Mouse (Mus musculus): Measurements from ENCODE around the gene Syt12. TPM values are rescaled to one million over a fixed set of nuclear protein-coding genes. Genes with fewer than 3 reads are reported as not detected.

Syt12 gene
- polyA plus RNA-seq, 1 experiment from 2014 or later = 0.19 TPM

- Histone ChIP-seq H3K36me3 (replicated peaks; ENCODE audit: insufficient read depth, low read length) (peaks cover 4% of the 10 kb centered on the region; the same call in 1 of the 2 replicates), H3K27ac (ENCODE audit: low read depth) (peak within 1 kb of the TSS; percentile 96), H3K4me1 (ENCODE audit: insufficient read depth) (peaks cover 19% of the 10 kb centered on the region), H3K4me3 (ENCODE audit: low read depth, low read length) (peak within 1 kb of the TSS; percentile 100), H3K27me3 (ENCODE audit: insufficient read depth, low read length) (no peaks in the 10 kb centered on the region), H3K9ac (replicated peaks) (peak within 1 kb of the TSS; percentile 78), H3K9me3 (ENCODE audit: low read length) (no peaks in the 10 kb centered on the region), H3K4me2 (ENCODE audit: low read depth, low read length) (peak within 1 kb of the TSS; percentile 100)
- peak; percentile 24 for ATAC-seq
- peak; percentile 67 for DNase-seq
- no peak for TF ChIP-seq CTCF (IDR thresholded peaks at IDR 0.05; ENCODE audit: low read depth)
- TF ChIP-seq EP300 (IDR thresholded peaks at IDR 0.05; ENCODE audit: low read depth) = no peak
- WGBS (ENCODE audit: insufficient replicate concordance) = 2% methylated on average over 53 of the region's 82 CpGs
Observed at GRCm38 (mm10) chr19:4397798-4398629, 79.2 kb downstream of the Syt12 start, which contains the start of gene Kdm2a. TSS of gene Kdm2a (minus strand) at chr19:4398285.

DNA sequence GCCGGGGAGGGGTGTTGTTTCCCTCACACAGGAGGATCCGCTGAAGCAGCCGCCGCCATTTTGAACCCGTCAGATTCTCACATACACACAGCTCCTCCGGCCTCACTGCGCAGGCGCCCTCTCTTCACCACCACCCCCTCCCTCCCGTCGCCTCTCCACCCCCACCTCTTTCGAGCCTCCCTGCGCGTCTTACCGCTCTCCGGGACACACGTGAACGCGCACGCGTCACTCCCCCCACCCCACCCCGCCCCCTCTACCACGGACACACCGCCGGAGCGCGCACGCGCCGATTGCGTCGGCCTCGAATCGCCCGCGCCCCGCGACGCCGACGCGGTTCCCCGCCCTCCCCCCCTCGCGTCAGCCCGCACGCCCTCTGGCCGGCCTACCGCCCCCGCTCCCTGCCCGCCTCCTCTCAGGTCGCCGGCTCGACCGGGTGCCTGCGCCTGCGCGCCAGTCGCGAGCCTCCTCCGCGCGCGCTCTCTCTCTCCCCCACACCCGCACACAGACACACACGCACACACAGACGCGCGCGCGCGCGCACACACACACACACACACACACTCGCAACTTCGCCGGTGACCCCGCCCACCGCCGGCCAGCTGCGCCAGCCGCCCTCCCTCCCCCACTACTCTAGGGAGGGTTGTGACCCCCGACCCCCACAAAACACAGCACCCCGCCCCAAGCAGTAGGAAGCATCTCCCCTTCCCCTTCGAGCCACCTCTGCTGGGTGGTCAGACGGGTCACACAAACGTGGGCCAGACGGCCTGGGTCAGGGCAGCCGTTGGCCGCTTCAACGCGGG is 80.0 kb downstream of the Syt12 start:
- Histone ChIP-seq H3K9ac (replicated peaks) (peak overlapping the region; percentile 99), H3K4me1 (ENCODE audit: insufficient read depth) (peaks cover 21% of the 10 kb centered on the region), H3K9me3 (ENCODE audit: low read length) (no peaks in the 10 kb centered on the region), H3K27me3 (ENCODE audit: insufficient read depth, low read length) (no peaks in the 10 kb centered on the region), H3K4me3 (ENCODE audit: low read depth, low read length) (peak overlapping the region; percentile 100), H3K4me2 (ENCODE audit: low read depth, low read length) (peak overlapping the region; percentile 100), H3K36me3 (replicated peaks; ENCODE audit: insufficient read depth, low read length) (peaks cover 8% of the 10 kb centered on the region), H3K27ac (ENCODE audit: low read depth) (peak overlapping the region; percentile 96)
- DNase-seq = peak; percentile 99
- 3% methylated on average over 43 of the region's 90 CpGs for WGBS (ENCODE audit: insufficient replicate concordance)
- TF ChIP-seq CTCF (IDR thresholded peaks at IDR 0.05; ENCODE audit: low read depth) (no peak), EP300 (IDR thresholded peaks at IDR 0.05; ENCODE audit: low read depth) (no peak)
- ATAC-seq = peak; percentile 91

DNA sequence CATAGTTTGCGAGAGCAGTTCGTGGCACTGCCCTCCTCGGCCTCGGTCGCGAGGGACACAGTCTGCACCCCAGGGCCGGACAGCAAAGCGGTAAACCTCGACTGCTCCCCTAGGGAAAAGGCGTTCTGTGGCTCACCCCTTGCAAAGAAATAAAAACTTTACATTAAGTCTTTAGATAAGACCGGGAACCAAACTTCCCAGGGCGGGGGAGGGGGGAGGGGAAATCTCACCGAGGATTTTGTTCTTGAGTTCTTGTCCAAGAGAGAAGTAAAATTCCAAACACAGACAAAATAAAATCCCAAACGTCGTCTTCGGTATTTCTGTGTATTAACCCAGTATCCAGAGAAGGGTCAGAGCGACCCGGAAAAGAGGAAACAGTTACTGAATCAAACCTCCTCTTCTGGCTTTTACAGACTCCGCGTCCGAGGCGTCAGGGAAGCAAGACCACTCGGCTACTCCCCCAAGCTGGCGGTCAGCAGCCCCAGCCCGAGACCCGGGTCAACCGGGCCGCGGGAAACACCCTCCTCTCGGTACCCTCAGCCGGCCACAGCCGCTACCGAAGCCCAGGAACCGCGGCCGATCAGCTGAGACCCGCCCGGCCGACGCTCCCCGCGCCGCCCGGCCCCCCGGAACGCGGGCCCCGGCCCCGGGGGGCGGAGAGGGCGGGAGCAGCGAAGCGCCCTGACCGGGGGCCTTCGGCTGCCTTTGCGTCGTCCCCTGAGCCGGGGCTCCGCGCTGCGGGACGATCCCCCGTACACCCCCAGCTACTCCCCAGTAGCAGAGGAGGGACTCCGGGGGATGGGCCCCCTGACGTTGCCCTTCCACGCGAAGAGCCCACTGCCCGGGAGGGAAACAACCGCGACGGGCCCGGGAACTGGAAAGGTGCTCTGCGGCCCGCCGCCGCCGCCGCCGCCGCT is 80.9 kb downstream of the Syt12 start:
- Histone ChIP-seq H3K4me2 (ENCODE audit: low read depth, low read length) (peak overlapping the region; percentile 72), H3K4me1 (ENCODE audit: insufficient read depth) (peaks cover 21% of the 10 kb centered on the region), H3K36me3 (replicated peaks; ENCODE audit: insufficient read depth, low read length) (peaks cover 9% of the 10 kb centered on the region), H3K4me3 (ENCODE audit: low read depth, low read length) (peak overlapping the region; percentile 100), H3K9ac (replicated peaks) (peak overlapping the region; percentile 99), H3K9me3 (ENCODE audit: low read length) (no peaks in the 10 kb centered on the region), H3K27me3 (ENCODE audit: insufficient read depth, low read length) (no peaks in the 10 kb centered on the region), H3K27ac (ENCODE audit: low read depth) (peak overlapping the region; percentile 96)
- DNase-seq = peak; percentile 59
- peak; percentile 8 for ATAC-seq
- TF ChIP-seq CTCF (IDR thresholded peaks at IDR 0.05; ENCODE audit: low read depth) (no peak), EP300 (IDR thresholded peaks at IDR 0.05; ENCODE audit: low read depth) (no peak)
- WGBS (ENCODE audit: insufficient replicate concordance) = under 1% methylated on average over 55 of the region's 80 CpGs

Other genes starting within 250 kb of the Syt12 start
- gene Pold4, start 245.5 kb downstream of the Syt12 start, polyA plus RNA-seq (2015; fragmentation: Nextera tagmentation; extraction: Ambion mirVana) = 28.5 and 31.1 TPM in 2 replicates
- 3.3 and 3.4 TPM in 2 replicates for gene Ssh3, start 208.3 kb downstream of the Syt12 start, polyA plus RNA-seq (2015; fragmentation: Nextera tagmentation; extraction: Ambion mirVana)
- 0.54 and 0.92 TPM in 2 replicates for gene Ankrd13d, start 194.3 kb downstream of the Syt12 start, polyA plus RNA-seq (2015; fragmentation: Nextera tagmentation; extraction: Ambion mirVana)
- gene Grk2, start 171.2 kb downstream of the Syt12 start, polyA plus RNA-seq (2015; fragmentation: Nextera tagmentation; extraction: Ambion mirVana) = 11.9 and 14.8 TPM in 2 replicates
- gene Kdm2a, start 79.2 kb downstream of the Syt12 start, polyA plus RNA-seq (2015; fragmentation: Nextera tagmentation; extraction: Ambion mirVana) = 7.8 and 8.5 TPM in 2 replicates
- gene Rhod, start 38.0 kb downstream of the Syt12 start, polyA plus RNA-seq (2015; fragmentation: Nextera tagmentation; extraction: Ambion mirVana) = 14.8 and 19.0 TPM in 2 replicates
- 5.8 and 7.6 TPM in 2 replicates for gene 2010003K11Rik, start 21.1 kb upstream of the Syt12 start, polyA plus RNA-seq (2015; fragmentation: Nextera tagmentation; extraction: Ambion mirVana)
- gene Pcx, start 33.0 kb upstream of the Syt12 start, polyA plus RNA-seq (2015; fragmentation: Nextera tagmentation; extraction: Ambion mirVana) = 220 and 283 TPM in 2 replicates
- gene Lrfn4, start 138.2 kb upstream of the Syt12 start, polyA plus RNA-seq (2015; fragmentation: Nextera tagmentation; extraction: Ambion mirVana) = 0.15 and 0.21 TPM in 2 replicates
- 16.6 and 17.3 TPM in 2 replicates for gene Rce1, start 148.2 kb upstream of the Syt12 start, polyA plus RNA-seq (2015; fragmentation: Nextera tagmentation; extraction: Ambion mirVana)
- gene Gm960, start 221.2 kb upstream of the Syt12 start, polyA plus RNA-seq (2015; fragmentation: Nextera tagmentation; extraction: Ambion mirVana) = 0.21 and 0.33 TPM in 2 replicates
- gene Sptbn2, start 233.7 kb upstream of the Syt12 start, polyA plus RNA-seq (2015; fragmentation: Nextera tagmentation; extraction: Ambion mirVana) = 0.59 and 0.72 TPM in 2 replicates

Data from liver, postnatal 0 days (tissue).